Mouse (Mus musculus) liver, embryonic 14.5 days (tissue): ENCODE measurements at regions not wholly inside any gene's neighbourhood (a gene's known extent, or its start where the extent isn't known, plus 50 kb on each side); places are given as distances from the start of the nearest gene placed in this dataset.
"Not testable (repeated sequence)": the region's sequence is repeated elsewhere in the genome, so short reads cannot be mapped to it uniquely, and the experiment has no call there.

Experiments used
- ATAC-seq: fragments of 200-750 bp; cut with Nextera tagmentation; 2 replicates; pipeline ENCODE4 v1.8.0; 2017; ENCODE audit warnings: moderate number of reproducible peaks, mild to moderate bottlenecking, moderate library complexity; ENCODE audit not compliant: insufficient read depth
- DNase-seq, 3 experiments: peaks; one replicate each; pipeline ENCODE4 v3.0.0-alpha.2; 2012 to 2013; ENCODE audit warnings: low read depth in 3 of 3, low spot score in 3 of 3
- H3K27ac ChIP-seq: fragments of 300-500 bp; sonication (generic); 2 replicates; pipeline ENCODE4 v1.5.1; 2014; ENCODE audit warnings: moderate library complexity, mild to moderate bottlenecking, control low read depth, inconsistent platforms
- H3K27me3 ChIP-seq: fragments of 300-500 bp; sonication (generic); 2 replicates; pipeline ENCODE4 v1.6.1; 2014; ENCODE audit warnings: mild to moderate bottlenecking, low read length, moderate library complexity; ENCODE audit not compliant: control insufficient read depth, insufficient read depth
- H3K36me3 ChIP-seq: fragments of 300-500 bp; sonication (generic); replicated peaks from 2 replicates; pipeline ENCODE4 v1.6.1; 2014; ENCODE audit warnings: low read depth; ENCODE audit not compliant: control insufficient read depth, insufficient read depth
- H3K4me1 ChIP-seq, 2 experiments: fragments of 200-500 bp in 1 of 2; fragments of 300-500 bp in 1 of 2; sonication (generic) in 1 of 2; replicated peaks; 2 replicates each; pipeline ENCODE4 v1.6.1; 2012 to 2014; ENCODE audit warnings: antibody characterized with exemption in 1 of 2, inconsistent platforms in 1 of 2, low read length in 1 of 2; ENCODE audit not compliant: control insufficient read depth in 2 of 2, insufficient read depth in 2 of 2
- H3K4me2 ChIP-seq: fragments of 300-500 bp; sonication (generic); 2 replicates; pipeline ENCODE4 v1.6.1; 2014; ENCODE audit warnings: low read depth, mild to moderate bottlenecking, control low read depth, moderate library complexity
- H3K4me3 ChIP-seq, 2 experiments: fragments of 200-500 bp in 1 of 2; fragments of 300-500 bp in 1 of 2; sonication (generic) in 1 of 2; 2 replicates each; pipeline ENCODE4 v1.5.1; 2012 to 2014; ENCODE audit warnings: low read depth in 2 of 2, low read length in 2 of 2, mild to moderate bottlenecking in 2 of 2, control low read depth in 1 of 2, inconsistent platforms in 1 of 2, moderate library complexity in 1 of 2; ENCODE audit not compliant: insufficient read depth in 1 of 2
- H3K9ac ChIP-seq: fragments of 300-500 bp; sonication (generic); replicated peaks from 2 replicates; pipeline ENCODE4 v1.6.1; 2014; ENCODE audit warnings: mild to moderate bottlenecking, control low read depth, moderate library complexity
- H3K9me3 ChIP-seq: fragments of 300-500 bp; sonication (generic); 2 replicates; pipeline ENCODE4 v1.6.1; 2016; ENCODE audit warnings: low read length, mixed read lengths; ENCODE audit not compliant: control insufficient read depth
- CTCF ChIP-seq: IDR thresholded peaks from 2 replicates; pipeline ENCODE4 v1.5.1; 2016; ENCODE audit warnings: antibody characterized with exemption, low read depth, control low read depth
- EP300 ChIP-seq: IDR thresholded peaks from 2 replicates; pipeline ENCODE4 v1.6.1; 2016; ENCODE audit warnings: antibody characterized with exemption, low read depth
- WGBS: fragments of 180-500 bp; shearing (Covaris S2); extraction: QIAGEN DNeasy Blood & Tissue Kit; methylation state at CpG from one replicate; pipeline ENCODE4 v1.1.7; 2014; ENCODE audit not compliant: insufficient replicate concordance; 5-methylcytosine and 5-hydroxymethylcytosine counted together

DNA sequence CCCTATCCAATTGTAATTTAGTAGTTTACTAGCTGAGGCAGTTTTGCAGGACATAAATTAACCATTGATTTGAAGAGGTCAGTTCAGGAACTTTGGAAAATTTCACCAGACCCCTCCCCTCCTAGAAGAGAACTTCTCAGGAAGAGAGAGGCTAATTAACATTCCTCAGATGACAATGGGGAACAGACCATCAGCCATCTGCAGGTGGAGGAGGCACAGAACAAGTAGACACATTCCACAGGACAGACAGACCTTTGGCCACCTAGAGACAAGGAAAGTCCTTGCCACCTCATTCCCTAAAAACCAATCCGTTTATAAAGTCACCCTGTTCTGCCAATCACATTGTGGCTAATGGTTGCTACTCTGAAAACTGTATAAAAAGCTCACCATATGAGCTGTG, 463.5 kb upstream of the Cntn5 start:
- ATAC-seq (no peak), DNase-seq (no peak)
- 26% methylated on average over 1 of the region's 1 CpGs for WGBS
- H3K27ac ChIP-seq, result no peak overlapping the region
- no peak overlapping the region for H3K9ac ChIP-seq
- no peak overlapping the region for H3K4me2 ChIP-seq
- H3K36me3 ChIP-seq, result no peaks in the 10 kb centered on the region
- no peaks in the 10 kb centered on the region for H3K9me3 ChIP-seq
- TF ChIP-seq CTCF (no peak), EP300 (no peak)
- no peaks in the 10 kb centered on the region for H3K4me1 ChIP-seq
- H3K4me3 ChIP-seq, result no peak overlapping the region
- H3K27me3 ChIP-seq, result no peaks in the 10 kb centered on the region

DNA sequence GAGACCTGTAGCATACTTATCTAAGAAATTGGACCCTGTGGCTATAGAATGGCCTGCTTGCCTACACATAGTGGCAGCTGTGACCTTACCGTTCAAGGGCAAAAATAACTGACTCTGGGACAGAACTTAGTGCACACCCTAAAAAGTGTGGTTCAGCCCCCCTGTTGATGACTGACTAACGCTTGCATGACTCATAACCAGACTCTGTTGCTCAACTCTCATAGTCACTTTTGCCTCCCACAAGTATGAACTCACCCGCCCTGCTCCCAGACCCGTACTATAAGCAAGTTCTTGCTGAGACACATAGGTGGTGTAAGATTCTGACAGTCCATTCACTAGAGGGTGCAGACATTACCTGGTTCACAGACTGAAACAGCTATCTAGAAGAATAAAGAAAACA, 424.3 kb upstream of the Cntn5 start:
- Histone ChIP-seq H3K4me3 (no peak overlapping the region), H3K27ac (no peak overlapping the region), H3K27me3 (no peaks in the 10 kb centered on the region), H3K4me2 (no peak overlapping the region), H3K4me1 (no peaks in the 10 kb centered on the region), H3K9me3 (no peaks in the 10 kb centered on the region), H3K36me3 (no peaks in the 10 kb centered on the region), H3K9ac (no peak overlapping the region)
- 60% methylated on average over 4 of the region's 4 CpGs for WGBS
- TF ChIP-seq CTCF (no peak), EP300 (no peak)
- ATAC-seq, result no peak
- DNase-seq, result no peak

DNA sequence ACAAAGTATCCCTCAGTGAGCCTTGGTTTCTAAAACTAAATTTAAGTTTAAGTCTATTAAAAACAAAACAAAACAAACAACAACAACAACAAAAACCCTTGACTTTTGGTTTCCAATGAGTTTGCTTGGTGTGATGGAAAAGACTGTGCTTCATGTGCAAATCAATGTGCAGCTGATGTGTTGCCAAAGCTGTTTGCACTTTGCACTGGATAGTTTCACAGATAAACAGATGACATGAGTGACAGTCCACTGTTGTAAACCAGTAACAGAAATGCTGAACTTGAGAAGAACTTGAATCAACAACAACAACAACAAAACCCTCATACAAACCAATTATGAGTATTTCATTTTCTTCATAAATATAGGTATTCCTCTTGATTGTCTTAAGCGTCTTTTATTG, 412.6 kb upstream of the Cntn5 start:
- TF ChIP-seq EP300 (no peak), CTCF (no peak)
- H3K4me2 ChIP-seq, result no peak overlapping the region
- ATAC-seq, result no peak
- 39% methylated on average over 1 of the region's 1 CpGs for WGBS
- H3K9ac ChIP-seq, result no peak overlapping the region
- no peaks in the 10 kb centered on the region for H3K27me3 ChIP-seq
- H3K4me3 ChIP-seq, result no peak overlapping the region
- no peak overlapping the region for H3K27ac ChIP-seq
- no peaks in the 10 kb centered on the region for H3K36me3 ChIP-seq
- DNase-seq, result no peak
- no peaks in the 10 kb centered on the region for H3K4me1 ChIP-seq
- no peaks in the 10 kb centered on the region for H3K9me3 ChIP-seq

DNA sequence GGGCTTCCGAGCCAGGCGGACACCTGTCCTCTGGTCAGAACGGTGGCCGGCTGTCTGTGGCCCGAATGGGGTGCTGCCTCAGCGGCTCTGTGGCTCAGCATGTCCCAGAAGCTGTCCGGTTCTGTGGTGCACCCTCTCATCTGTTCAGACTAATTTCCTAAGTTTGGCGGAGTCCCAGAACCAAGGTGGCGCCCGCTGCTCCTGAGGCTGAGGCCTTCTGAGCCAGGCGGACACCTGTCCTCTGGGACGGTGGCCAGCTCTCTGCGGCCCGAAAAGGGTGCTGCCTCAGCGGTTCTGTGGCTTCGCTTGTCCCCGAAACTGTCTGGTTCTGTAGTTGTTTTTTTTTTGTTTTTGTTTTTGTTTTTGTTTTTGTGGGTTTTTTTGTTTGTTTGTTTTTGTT, 392.5 kb upstream of the Cntn5 start:
- not testable (repeated sequence) for H3K27me3 ChIP-seq, DNase-seq, H3K4me1 ChIP-seq, H3K27ac ChIP-seq, ATAC-seq, H3K9ac ChIP-seq, H3K4me2 ChIP-seq, H3K36me3 ChIP-seq, H3K4me3 ChIP-seq, H3K9me3 ChIP-seq
- 78% methylated on average over 17 of the region's 17 CpGs for WGBS

DNA sequence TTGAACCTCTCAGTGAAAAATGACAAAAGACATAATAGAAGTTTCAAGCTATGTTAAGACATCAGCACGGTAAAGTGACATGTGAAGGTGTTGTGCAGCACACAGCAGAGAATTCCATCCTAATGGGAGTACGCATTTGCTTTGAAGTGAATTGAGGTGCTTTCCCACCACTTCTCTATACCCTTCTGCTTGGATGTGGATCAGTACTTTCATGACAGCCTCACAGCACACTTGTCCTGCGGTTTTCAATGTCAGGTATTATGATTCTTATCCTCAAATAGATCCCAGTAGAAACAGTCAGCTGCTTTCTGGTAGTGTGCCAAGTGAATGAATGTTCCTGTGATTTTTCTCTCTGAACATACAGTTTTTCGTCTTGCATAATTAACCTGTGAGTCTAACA, 380.6 kb upstream of the Cntn5 start:
- ATAC-seq, result no peak
- Histone ChIP-seq H3K4me2 (no peak overlapping the region), H3K9me3 (no peaks in the 10 kb centered on the region), H3K9ac (no peak overlapping the region), H3K4me3 (no peak overlapping the region), H3K27me3 (no peaks in the 10 kb centered on the region), H3K36me3 (no peaks in the 10 kb centered on the region), H3K4me1 (no peaks in the 10 kb centered on the region), H3K27ac (no peak overlapping the region)
- no peak for DNase-seq
- TF ChIP-seq EP300 (no peak), CTCF (no peak)
- WGBS, result 57% methylated on average over 4 of the region's 4 CpGs

DNA sequence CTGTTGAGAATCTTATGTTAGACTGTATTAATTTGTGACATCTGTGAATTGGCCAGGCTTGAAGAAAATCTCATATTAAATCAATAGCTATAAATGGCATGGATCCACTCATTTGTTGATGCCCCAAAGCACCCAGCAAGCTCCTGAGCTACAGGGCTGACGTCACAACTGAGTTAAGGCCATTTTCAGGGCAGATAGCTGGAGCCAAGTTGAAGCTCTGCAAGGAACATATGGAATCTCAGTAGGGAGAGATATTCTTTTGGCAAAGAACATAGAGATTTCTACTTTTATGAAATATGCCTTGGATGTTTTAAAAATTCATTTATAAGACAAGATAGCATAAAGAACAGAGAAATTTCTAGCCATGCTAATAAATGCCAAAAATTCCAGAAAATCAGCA, 380.0 kb upstream of the Cntn5 start:
- Histone ChIP-seq H3K36me3 (no peaks in the 10 kb centered on the region), H3K4me2 (no peak overlapping the region), H3K27me3 (no peaks in the 10 kb centered on the region), H3K27ac (no peak overlapping the region), H3K4me3 (no peak overlapping the region), H3K4me1 (no peaks in the 10 kb centered on the region), H3K9me3 (no peaks in the 10 kb centered on the region), H3K9ac (no peak overlapping the region)
- DNase-seq (no peak), ATAC-seq (no peak)
- no peak for TF ChIP-seq EP300
- TF ChIP-seq CTCF, result no peak
- 42% methylated on average over 1 of the region's 1 CpGs for WGBS
